Mouse (Mus musculus): ENCODE measurements around the gene Lancl1.

DNA sequence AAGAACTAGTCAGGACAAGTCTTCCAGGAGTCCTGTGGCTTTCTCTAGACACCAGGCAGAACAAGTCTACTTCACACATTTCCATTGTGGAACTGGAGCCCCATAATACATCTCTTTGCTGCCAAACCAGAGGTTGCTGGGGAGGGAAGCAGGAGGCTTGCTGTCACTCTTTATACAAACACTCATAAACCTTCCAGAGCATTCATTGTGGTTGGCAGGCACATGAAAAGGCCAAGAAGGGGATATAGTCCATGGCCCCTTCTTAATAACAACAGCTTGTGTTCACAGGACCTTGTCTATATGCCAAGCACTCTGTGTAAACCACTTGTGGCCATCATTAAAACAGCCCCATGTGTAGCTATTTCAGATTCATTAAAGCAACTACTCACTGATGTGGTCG, 6.4 kb upstream of the Lancl1 start:
- TF ChIP-seq CTCF (IDR thresholded peaks at IDR 0.05; ENCODE audit: low read depth) = no peak
- TF ChIP-seq EP300 (optimal IDR thresholded peaks at IDR 0.05) = no peak
